Mouse (Mus musculus): Measurements from ENCODE around the gene Meox1. TPM values are rescaled to one million over a fixed set of nuclear protein-coding genes. Genes with fewer than 3 reads are reported as not detected.

Meox1 gene
- total and polyA plus RNA-seq, 2 experiments from 2014 or later: 0.68 to 1.1 TPM

GRCm38 (mm10) chr11:101855950-101856712 lies 38.0 kb downstream of the Meox1 start:
- Histone ChIP-seq H3K27ac (ENCODE audit: low read depth, low read length) (no peak overlapping the region), H3K27me3 (ENCODE audit: insufficient read depth, low read length) (no peaks in the 10 kb centered on the region; the same call in 1 of the 2 replicates), H3K9ac (no peak overlapping the region), H3K9me3 (ENCODE audit: low read length) (no peaks in the 10 kb centered on the region), H3K36me3 (ENCODE audit: insufficient read depth) (no peaks in the 10 kb centered on the region), H3K4me3 (ENCODE audit: low read depth, low read length) (no peak overlapping the region), H3K4me2 (ENCODE audit: low read depth) (no peak overlapping the region), H3K4me1 (ENCODE audit: insufficient read depth) (no peaks in the 10 kb centered on the region)
- TF ChIP-seq CTCF (IDR thresholded peaks at IDR 0.05; ENCODE audit: low read depth): no peak
- 82% methylated on average over 9 of the region's 9 CpGs for WGBS
- ATAC-seq: no peak
- no peak for DNase-seq

- ATAC-seq: no peak
- DNase-seq: no peak
- H3K9me3 ChIP-seq (ENCODE audit: low read length): no peaks in the 10 kb centered on the region
- no peak overlapping the region for H3K27ac ChIP-seq (ENCODE audit: low read depth, low read length)
- no peak overlapping the region for H3K4me3 ChIP-seq (ENCODE audit: low read depth, low read length)
- no peaks in the 10 kb centered on the region for H3K36me3 ChIP-seq (ENCODE audit: insufficient read depth)
- no peaks in the 10 kb centered on the region for H3K4me1 ChIP-seq (ENCODE audit: insufficient read depth)
- no peak overlapping the region for H3K4me2 ChIP-seq (ENCODE audit: low read depth)
- H3K27me3 ChIP-seq (ENCODE audit: insufficient read depth, low read length): no peaks in the 10 kb centered on the region; the same call in 1 of the 2 replicates
- WGBS: 73% methylated on average over 7 of the region's 7 CpGs
- TF ChIP-seq CTCF (IDR thresholded peaks at IDR 0.05; ENCODE audit: low read depth): no peak
- H3K9ac ChIP-seq: no peak overlapping the region
Observed at GRCm38 (mm10) chr11:101851042-101851441, 43.1 kb downstream of the Meox1 start.

GRCm38 (mm10) chr11:101849286-101849685 lies 44.9 kb downstream of the Meox1 start:
- Histone ChIP-seq H3K4me2 (ENCODE audit: low read depth) (no peak overlapping the region), H3K4me1 (ENCODE audit: insufficient read depth) (no peaks in the 10 kb centered on the region), H3K36me3 (ENCODE audit: insufficient read depth) (no peaks in the 10 kb centered on the region), H3K9me3 (ENCODE audit: low read length) (no peaks in the 10 kb centered on the region), H3K27ac (ENCODE audit: low read depth, low read length) (no peak overlapping the region), H3K9ac (no peak overlapping the region), H3K4me3 (ENCODE audit: low read depth, low read length) (no peak overlapping the region), H3K27me3 (ENCODE audit: insufficient read depth, low read length) (no peaks in the 10 kb centered on the region; the same call in 1 of the 2 replicates)
- ATAC-seq (no peak), DNase-seq (no peak)
- WGBS: 80% methylated on average over 4 of the region's 4 CpGs
- TF ChIP-seq CTCF (IDR thresholded peaks at IDR 0.05; ENCODE audit: low read depth): no peak

- Histone ChIP-seq H3K4me3 (ENCODE audit: low read depth, low read length) (no peak overlapping the region), H3K27me3 (ENCODE audit: insufficient read depth, low read length) (no peaks in the 10 kb centered on the region), H3K27ac (ENCODE audit: low read depth, low read length) (no peak overlapping the region), H3K4me2 (ENCODE audit: low read depth) (no peak overlapping the region), H3K4me1 (ENCODE audit: insufficient read depth) (no peaks in the 10 kb centered on the region), H3K9ac (no peak overlapping the region), H3K9me3 (ENCODE audit: low read length) (no peaks in the 10 kb centered on the region), H3K36me3 (ENCODE audit: insufficient read depth) (no peaks in the 10 kb centered on the region)
- TF ChIP-seq CTCF (IDR thresholded peaks at IDR 0.05; ENCODE audit: low read depth): no peak
- DNase-seq (no peak), ATAC-seq (no peak)
- WGBS: 83% methylated on average over 5 of the region's 5 CpGs
Observed at GRCm38 (mm10) chr11:101847509-101847908, 46.7 kb downstream of the Meox1 start.

DNA sequence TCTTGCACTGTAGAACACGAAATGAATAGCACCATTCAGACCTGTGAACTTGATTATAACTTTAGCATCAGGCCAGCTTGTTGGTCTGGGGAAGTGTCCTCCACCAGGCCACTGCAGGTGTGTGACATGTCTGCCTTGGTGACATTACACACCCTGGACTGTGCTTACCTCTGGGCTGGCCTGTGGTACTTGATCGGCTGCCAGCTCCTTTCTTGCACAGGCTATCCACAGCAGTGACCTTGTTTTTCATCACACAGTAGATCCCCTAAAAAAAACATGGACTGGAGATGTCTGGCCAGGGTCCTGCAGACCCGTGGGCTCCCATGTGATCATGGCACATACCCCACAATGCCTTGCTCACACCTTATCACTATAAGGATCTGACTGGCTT lies 51.4 kb downstream of the Meox1 start:
- 85% methylated on average over 3 of the region's 3 CpGs for WGBS
- peak overlapping the region; percentile 54; the same call in 1 of the 2 replicates for H3K27ac ChIP-seq (ENCODE audit: low read depth, low read length)
- no peak for ATAC-seq
- H3K9me3 ChIP-seq (ENCODE audit: low read length): no peaks in the 10 kb centered on the region
- H3K4me2 ChIP-seq (ENCODE audit: low read depth): no peak overlapping the region
- no peaks in the 10 kb centered on the region for H3K4me1 ChIP-seq (ENCODE audit: insufficient read depth)
- TF ChIP-seq CTCF (IDR thresholded peaks at IDR 0.05; ENCODE audit: low read depth): no peak
- DNase-seq: no peak
- no peak overlapping the region for H3K4me3 ChIP-seq (ENCODE audit: low read depth, low read length)
- H3K27me3 ChIP-seq (ENCODE audit: insufficient read depth, low read length): no peaks in the 10 kb centered on the region
- H3K9ac ChIP-seq: no peak overlapping the region
- H3K36me3 ChIP-seq (ENCODE audit: insufficient read depth): no peaks in the 10 kb centered on the region

DNA sequence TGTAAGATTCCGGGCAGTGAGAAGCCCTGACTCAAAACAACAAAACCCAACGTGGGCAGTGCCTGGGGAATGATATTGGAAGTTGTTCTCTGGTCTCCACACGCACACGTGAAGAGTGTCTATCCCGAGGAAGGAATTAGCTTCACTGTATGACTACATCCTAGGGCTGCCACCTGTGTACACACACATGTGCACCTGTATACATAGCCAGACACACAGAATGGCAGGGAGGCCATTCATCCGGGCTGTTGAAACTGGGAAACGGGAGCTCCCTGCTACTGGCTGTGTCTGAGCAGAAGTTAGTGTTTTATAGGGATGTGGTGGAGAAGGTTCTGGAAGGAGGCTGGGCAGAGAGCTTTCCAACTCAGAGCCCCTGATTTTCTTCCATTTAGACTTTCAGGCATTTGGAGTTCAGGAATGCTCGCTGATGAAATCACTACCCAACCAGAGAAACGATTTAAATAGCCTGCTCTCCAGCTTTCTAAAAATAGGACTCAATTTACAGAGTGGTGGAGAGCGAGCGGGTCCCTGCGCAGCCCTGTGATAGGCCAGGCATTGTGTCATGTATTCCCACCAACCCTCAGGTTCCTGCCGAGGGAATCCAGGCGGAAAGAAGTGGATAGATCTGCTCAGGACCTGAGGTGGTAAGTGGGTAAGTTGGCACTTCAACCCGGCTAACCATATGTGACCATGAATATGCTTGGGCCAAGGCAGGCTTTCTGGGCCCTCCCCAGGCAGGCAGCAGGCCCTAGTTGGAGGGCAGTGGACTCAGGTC lies 52.0 kb downstream of the Meox1 start:
- H3K27me3 ChIP-seq (ENCODE audit: insufficient read depth, low read length): no peaks in the 10 kb centered on the region
- no peak overlapping the region for H3K4me2 ChIP-seq (ENCODE audit: low read depth)
- no peak for TF ChIP-seq CTCF (IDR thresholded peaks at IDR 0.05; ENCODE audit: low read depth)
- no peaks in the 10 kb centered on the region for H3K9me3 ChIP-seq (ENCODE audit: low read length)
- WGBS: 76% methylated on average over 15 of the region's 15 CpGs
- no peaks in the 10 kb centered on the region for H3K4me1 ChIP-seq (ENCODE audit: insufficient read depth)
- H3K4me3 ChIP-seq (ENCODE audit: low read depth, low read length): no peak overlapping the region
- no peaks in the 10 kb centered on the region for H3K36me3 ChIP-seq (ENCODE audit: insufficient read depth)
- ATAC-seq (peak; percentile 86), DNase-seq (peak; percentile 44)
- H3K9ac ChIP-seq: no peak overlapping the region
- H3K27ac ChIP-seq (ENCODE audit: low read depth, low read length): peak overlapping the region; percentile 57; the same call in 1 of the 2 replicates

DNA sequence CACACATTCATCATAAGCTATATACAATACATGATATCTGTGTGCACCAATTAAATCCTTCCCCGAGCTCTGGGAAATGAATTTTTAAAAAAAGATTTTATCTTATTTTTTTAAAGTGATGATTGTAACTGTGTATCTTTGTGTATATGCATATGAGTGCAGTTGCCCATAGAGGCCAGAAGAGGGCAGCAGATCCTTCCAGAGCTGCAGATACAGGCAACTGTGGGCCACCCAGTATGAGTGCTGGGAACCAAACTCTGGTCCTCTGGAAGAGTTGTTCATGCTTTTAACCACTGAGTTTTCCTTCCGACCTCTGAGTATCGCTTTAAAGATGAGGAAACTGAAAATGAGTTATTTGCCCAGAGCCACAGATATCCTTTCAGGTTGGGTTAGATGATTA lies 53.8 kb downstream of the Meox1 start:
- Histone ChIP-seq H3K4me1 (ENCODE audit: insufficient read depth) (no peaks in the 10 kb centered on the region), H3K36me3 (ENCODE audit: insufficient read depth) (no peaks in the 10 kb centered on the region), H3K27me3 (ENCODE audit: insufficient read depth, low read length) (no peaks in the 10 kb centered on the region), H3K4me3 (ENCODE audit: low read depth, low read length) (no peak overlapping the region), H3K9ac (no peak overlapping the region), H3K9me3 (ENCODE audit: low read length) (no peaks in the 10 kb centered on the region), H3K27ac (ENCODE audit: low read depth, low read length) (no peak overlapping the region), H3K4me2 (ENCODE audit: low read depth) (no peak overlapping the region)
- DNase-seq (no peak), ATAC-seq (no peak)
- peak; percentile 29; the same call in 1 of the 2 replicates for TF ChIP-seq CTCF (IDR thresholded peaks at IDR 0.05; ENCODE audit: low read depth)
- 97% methylated on average over 3 of the region's 3 CpGs for WGBS

Measured in forebrain, postnatal 0 days (tissue).